Mouse (Mus musculus): Measurements from ENCODE around the gene Hsph1.

- TF ChIP-seq GATA1 (IDR thresholded peaks at IDR 0.05; ENCODE audit: low read length), result no peak
- no peak for TF ChIP-seq TAL1 (IDR thresholded peaks at IDR 0.05; ENCODE audit: low read length)
Observed at GRCm38 (mm10) chr5:149661428-149661827, 25.3 kb upstream of the Hsph1 start.

All from erythroblast, embryonic 14.5 days (primary cell).